Mouse (Mus musculus): ENCODE measurements around the gene Nom1. TPM values are rescaled to one million over a fixed set of nuclear protein-coding genes. Genes with fewer than 3 reads are reported as not detected.
"Not testable (repeated sequence)": the region's sequence is repeated elsewhere in the genome, so short reads cannot be mapped to it uniquely, and the experiment has no call there.

The Nom1 gene
- 13.4 and 18.9 TPM in 2 replicates for polyA plus RNA-seq (2014; fragmentation: Nextera tagmentation; extraction: Ambion mirVana)

- WGBS = 4% methylated on average over 29 of the region's 29 CpGs
- H3K36me3 ChIP-seq (ENCODE audit: control insufficient read depth, insufficient read depth, low read length) = peaks cover 11% of the 10 kb centered on the region
- peak; percentile 99 for ATAC-seq (ENCODE audit: low read depth)
Measured at GRCm38 (mm10) chr5:29434228-29434871, at the start of gene Nom1. Nom1 (plus strand) TSS chr5:29434664.

GRCm38 (mm10) chr5:29387591-29387990, 46.9 kb upstream of the Nom1 start:
- no peaks in the 10 kb centered on the region for H3K4me1 ChIP-seq (ENCODE audit: control insufficient read depth, insufficient read depth, low read length)
- no peak overlapping the region for H3K4me3 ChIP-seq (ENCODE audit: low read depth, low read length)
- H3K36me3 ChIP-seq (ENCODE audit: control insufficient read depth, insufficient read depth, low read length) = no peaks in the 10 kb centered on the region
- H3K9me3 ChIP-seq (ENCODE audit: control insufficient read depth, low read length) = no peaks in the 10 kb centered on the region
- no peaks in the 10 kb centered on the region for H3K27me3 ChIP-seq (ENCODE audit: control insufficient read depth, insufficient read depth, low read length)
- H3K9ac ChIP-seq (replicated peaks; ENCODE audit: low read depth, low read length) = no peak overlapping the region
- H3K27ac ChIP-seq (ENCODE audit: low read depth, low read length) = no peak overlapping the region
- 50% methylated on average over 1 of the region's 1 CpGs for WGBS
- ATAC-seq (ENCODE audit: low read depth) = no peak
- no peak overlapping the region for H3K4me2 ChIP-seq (ENCODE audit: low read depth, low read length)

More at GRCm38 (mm10) chr5:29434228-29434871, at the start of gene Nom1:
- Histone ChIP-seq H3K4me2 (ENCODE audit: low read depth, low read length) (peak within 1 kb of the TSS; percentile 97), H3K9me3 (ENCODE audit: control insufficient read depth, low read length) (no peaks in the 10 kb centered on the region), H3K27ac (ENCODE audit: low read depth, low read length) (0 out of 2 replicates have a peak within 1 kb of the TSS, but pooled peaks have one; percentile 34), H3K9ac (replicated peaks; ENCODE audit: low read depth, low read length) (peak within 1 kb of the TSS; percentile 72), H3K4me3 (ENCODE audit: low read depth, low read length) (peak within 1 kb of the TSS; percentile 93), H3K4me1 (ENCODE audit: control insufficient read depth, insufficient read depth, low read length) (peaks cover 22% of the 10 kb centered on the region), H3K27me3 (ENCODE audit: control insufficient read depth, insufficient read depth, low read length) (no peaks in the 10 kb centered on the region)

DNA sequence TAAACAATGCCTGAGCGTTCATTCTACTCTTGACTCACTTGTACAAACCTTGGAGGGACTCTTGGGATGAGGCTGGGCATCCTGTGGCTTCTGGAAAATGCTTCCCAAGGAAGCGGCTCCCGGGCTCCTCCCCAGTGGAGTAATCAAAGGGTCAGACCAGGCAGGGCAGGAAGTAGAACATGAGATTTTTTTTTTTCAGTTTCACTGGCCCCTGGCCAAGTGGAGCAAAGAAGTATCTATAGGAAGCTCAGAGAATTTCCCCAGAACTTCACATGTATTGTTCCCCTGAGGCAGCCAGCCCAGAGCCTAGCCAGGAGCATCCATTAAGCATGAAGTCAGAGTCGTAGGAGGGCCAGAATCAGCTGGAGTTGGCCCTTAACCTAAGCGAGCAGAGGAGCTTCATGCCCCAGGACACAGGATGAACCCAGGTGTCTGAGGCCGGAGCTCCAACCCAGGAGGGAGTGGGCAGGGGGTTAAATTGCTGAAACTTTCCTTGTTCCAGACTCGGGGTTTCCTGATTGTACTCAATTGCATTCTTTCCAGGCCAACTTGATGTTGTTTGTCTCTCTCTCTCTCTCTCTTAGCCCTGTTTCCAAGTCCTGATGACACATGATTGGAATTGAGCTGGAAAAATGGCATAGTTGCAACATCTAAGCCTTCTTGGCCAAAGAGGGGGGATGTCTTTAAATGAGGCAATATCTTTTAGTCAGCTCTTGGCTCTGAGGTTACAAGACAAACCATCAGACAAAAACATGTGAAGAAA, 46.1 kb upstream of the Nom1 start:
- no peaks in the 10 kb centered on the region for H3K36me3 ChIP-seq (ENCODE audit: control insufficient read depth, insufficient read depth, low read length)
- H3K9ac ChIP-seq (replicated peaks; ENCODE audit: low read depth, low read length) = no peak overlapping the region
- 0 out of 2 replicates have a peak, but pooled peaks have one; percentile 31 for ATAC-seq (ENCODE audit: low read depth)
- H3K27me3 ChIP-seq (ENCODE audit: control insufficient read depth, insufficient read depth, low read length) = no peaks in the 10 kb centered on the region
- H3K4me2 ChIP-seq (ENCODE audit: low read depth, low read length) = no peak overlapping the region
- WGBS = 51% methylated on average over 7 of the region's 7 CpGs
- H3K9me3 ChIP-seq (ENCODE audit: control insufficient read depth, low read length) = no peaks in the 10 kb centered on the region
- H3K27ac ChIP-seq (ENCODE audit: low read depth, low read length) = no peak overlapping the region
- no peaks in the 10 kb centered on the region for H3K4me1 ChIP-seq (ENCODE audit: control insufficient read depth, insufficient read depth, low read length)
- H3K4me3 ChIP-seq (ENCODE audit: low read depth, low read length) = no peak overlapping the region

DNA sequence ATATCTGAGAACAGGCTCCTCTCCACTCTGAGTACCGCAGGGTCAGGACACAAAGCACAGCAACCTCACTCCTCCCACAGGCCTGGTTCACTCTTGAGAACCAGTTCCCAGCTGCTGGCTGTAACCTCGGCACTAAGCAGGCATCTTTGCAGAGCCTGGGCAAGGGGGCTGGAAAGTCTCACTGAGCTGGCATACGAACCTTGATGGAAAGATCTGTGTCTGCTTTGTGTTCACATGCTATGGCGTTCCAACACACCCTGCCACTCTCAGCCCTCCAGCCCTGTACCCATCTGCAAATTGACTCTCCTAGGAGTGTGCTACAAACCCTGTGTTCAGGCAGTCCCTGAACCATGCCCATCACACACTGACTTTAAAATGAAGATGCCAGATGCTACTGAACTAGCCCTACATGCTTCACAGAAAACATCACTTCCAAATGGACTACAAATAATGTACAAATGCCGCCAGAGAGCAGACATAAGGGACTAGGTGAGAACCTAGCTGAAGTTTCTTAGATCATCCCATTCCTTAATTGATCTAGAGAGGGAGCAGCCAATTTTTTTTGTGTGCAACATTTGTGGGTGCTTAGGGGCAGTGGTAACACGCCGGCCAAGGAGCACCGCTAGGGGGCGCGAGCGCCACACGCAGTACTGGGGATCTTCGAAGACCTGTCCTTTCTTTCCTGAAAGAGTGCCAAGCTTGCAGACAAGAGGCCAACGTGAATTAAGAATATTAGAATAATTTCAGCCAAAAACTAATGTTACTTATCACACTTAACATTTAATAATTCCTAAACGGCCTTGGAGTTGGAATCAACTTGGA, 45.3 kb upstream of the Nom1 start:
- no peaks in the 10 kb centered on the region for H3K36me3 ChIP-seq (ENCODE audit: control insufficient read depth, insufficient read depth, low read length)
- H3K9ac ChIP-seq (replicated peaks; ENCODE audit: low read depth, low read length) = no peak overlapping the region
- no peak overlapping the region for H3K4me2 ChIP-seq (ENCODE audit: low read depth, low read length)
- H3K9me3 ChIP-seq (ENCODE audit: control insufficient read depth, low read length) = no peaks in the 10 kb centered on the region
- H3K27ac ChIP-seq (ENCODE audit: low read depth, low read length) = no peak overlapping the region
- H3K27me3 ChIP-seq (ENCODE audit: control insufficient read depth, insufficient read depth, low read length) = no peaks in the 10 kb centered on the region
- no peaks in the 10 kb centered on the region for H3K4me1 ChIP-seq (ENCODE audit: control insufficient read depth, insufficient read depth, low read length)
- 22% methylated on average over 15 of the region's 15 CpGs for WGBS
- peak; percentile 89 for ATAC-seq (ENCODE audit: low read depth)
- H3K4me3 ChIP-seq (ENCODE audit: low read depth, low read length) = no peak overlapping the region

DNA sequence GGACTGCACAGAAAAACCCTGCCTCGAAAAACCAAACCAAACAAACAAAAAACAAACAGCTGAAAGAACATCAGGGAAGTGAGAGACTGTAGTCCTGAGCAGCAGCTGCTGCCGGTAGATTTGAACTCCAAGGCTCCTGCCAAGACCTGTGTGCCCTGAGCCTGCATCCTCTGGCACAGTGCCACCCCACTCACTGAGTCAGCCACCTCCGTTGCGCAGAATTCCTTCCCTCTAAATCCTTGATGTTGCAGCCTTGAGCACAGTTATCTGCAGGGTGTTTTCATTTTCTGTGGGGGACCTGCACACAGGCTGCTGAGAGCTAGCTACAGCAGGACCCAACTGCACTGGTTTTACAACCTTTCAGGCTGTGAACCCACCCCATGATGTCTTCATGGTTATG, 36.0 kb upstream of the Nom1 start:
- Histone ChIP-seq H3K36me3 (ENCODE audit: control insufficient read depth, insufficient read depth, low read length) (no peaks in the 10 kb centered on the region), H3K9me3 (ENCODE audit: control insufficient read depth, low read length) (no peaks in the 10 kb centered on the region), H3K4me3 (ENCODE audit: low read depth, low read length) (no peak overlapping the region), H3K27me3 (ENCODE audit: control insufficient read depth, insufficient read depth, low read length) (no peaks in the 10 kb centered on the region), H3K4me1 (ENCODE audit: control insufficient read depth, insufficient read depth, low read length) (no peaks in the 10 kb centered on the region), H3K9ac (replicated peaks; ENCODE audit: low read depth, low read length) (no peak overlapping the region), H3K4me2 (ENCODE audit: low read depth, low read length) (no peak overlapping the region), H3K27ac (ENCODE audit: low read depth, low read length) (no peak overlapping the region)
- WGBS = 67% methylated on average over 4 of the region's 4 CpGs
- no peak for ATAC-seq (ENCODE audit: low read depth)

GRCm38 (mm10) chr5:29410854-29411253, 23.6 kb upstream of the Nom1 start:
- Histone ChIP-seq H3K27me3 (ENCODE audit: control insufficient read depth, insufficient read depth, low read length) (no peaks in the 10 kb centered on the region), H3K9me3 (ENCODE audit: control insufficient read depth, low read length) (no peaks in the 10 kb centered on the region), H3K4me2 (ENCODE audit: low read depth, low read length) (no peak overlapping the region), H3K27ac (ENCODE audit: low read depth, low read length) (no peak overlapping the region), H3K36me3 (ENCODE audit: control insufficient read depth, insufficient read depth, low read length) (no peaks in the 10 kb centered on the region), H3K9ac (replicated peaks; ENCODE audit: low read depth, low read length) (no peak overlapping the region), H3K4me1 (ENCODE audit: control insufficient read depth, insufficient read depth, low read length) (no peaks in the 10 kb centered on the region), H3K4me3 (ENCODE audit: low read depth, low read length) (no peak overlapping the region)
- ATAC-seq (ENCODE audit: low read depth) = no peak

GRCm38 (mm10) chr5:29413041-29413440, 21.4 kb upstream of the Nom1 start:
- Histone ChIP-seq H3K27ac (ENCODE audit: low read depth, low read length) (no peak overlapping the region), H3K4me3 (ENCODE audit: low read depth, low read length) (no peak overlapping the region), H3K4me2 (ENCODE audit: low read depth, low read length) (no peak overlapping the region), H3K4me1 (ENCODE audit: control insufficient read depth, insufficient read depth, low read length) (no peaks in the 10 kb centered on the region), H3K27me3 (ENCODE audit: control insufficient read depth, insufficient read depth, low read length) (no peaks in the 10 kb centered on the region), H3K9me3 (ENCODE audit: control insufficient read depth, low read length) (no peaks in the 10 kb centered on the region), H3K36me3 (ENCODE audit: control insufficient read depth, insufficient read depth, low read length) (no peaks in the 10 kb centered on the region), H3K9ac (replicated peaks; ENCODE audit: low read depth, low read length) (no peak overlapping the region)
- no peak for ATAC-seq (ENCODE audit: low read depth)
- 84% methylated on average over 3 of the region's 3 CpGs for WGBS

DNA sequence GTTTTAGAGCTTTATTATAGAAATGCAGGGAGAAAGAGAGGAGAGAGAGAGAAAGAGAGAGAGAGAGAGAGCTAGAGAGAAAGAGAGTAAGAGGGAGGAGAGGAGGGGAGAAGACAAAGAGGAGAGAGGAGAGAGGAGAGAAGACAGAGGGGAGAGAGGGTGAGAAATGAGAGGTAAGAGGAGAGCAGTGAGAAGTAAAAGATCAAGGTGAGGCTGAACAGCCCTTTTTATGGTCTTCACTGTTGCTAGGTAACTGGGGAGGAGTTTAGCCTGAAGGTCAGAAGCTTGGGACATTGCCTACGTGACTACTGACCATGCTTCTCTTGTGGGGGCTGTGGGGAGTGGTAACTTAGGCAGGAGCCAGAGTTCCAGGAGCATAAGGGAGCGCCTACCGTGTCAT, 11.1 kb upstream of the Nom1 start:
- H3K9me3 ChIP-seq (ENCODE audit: control insufficient read depth, low read length); H3K4me3 ChIP-seq (ENCODE audit: low read depth, low read length); H3K36me3 ChIP-seq (ENCODE audit: control insufficient read depth, insufficient read depth, low read length); H3K4me1 ChIP-seq (ENCODE audit: control insufficient read depth, insufficient read depth, low read length); H3K4me2 ChIP-seq (ENCODE audit: low read depth, low read length); H3K27me3 ChIP-seq (ENCODE audit: control insufficient read depth, insufficient read depth, low read length); ATAC-seq (ENCODE audit: low read depth); H3K27ac ChIP-seq (ENCODE audit: low read depth, low read length); H3K9ac ChIP-seq (replicated peaks; ENCODE audit: low read depth, low read length): not testable (repeated sequence)
- 60% methylated on average over 3 of the region's 3 CpGs for WGBS

Measured in neural tube, embryonic 14.5 days (tissue).